Mouse (Mus musculus): Measurements from ENCODE around the gene T2.

DNA sequence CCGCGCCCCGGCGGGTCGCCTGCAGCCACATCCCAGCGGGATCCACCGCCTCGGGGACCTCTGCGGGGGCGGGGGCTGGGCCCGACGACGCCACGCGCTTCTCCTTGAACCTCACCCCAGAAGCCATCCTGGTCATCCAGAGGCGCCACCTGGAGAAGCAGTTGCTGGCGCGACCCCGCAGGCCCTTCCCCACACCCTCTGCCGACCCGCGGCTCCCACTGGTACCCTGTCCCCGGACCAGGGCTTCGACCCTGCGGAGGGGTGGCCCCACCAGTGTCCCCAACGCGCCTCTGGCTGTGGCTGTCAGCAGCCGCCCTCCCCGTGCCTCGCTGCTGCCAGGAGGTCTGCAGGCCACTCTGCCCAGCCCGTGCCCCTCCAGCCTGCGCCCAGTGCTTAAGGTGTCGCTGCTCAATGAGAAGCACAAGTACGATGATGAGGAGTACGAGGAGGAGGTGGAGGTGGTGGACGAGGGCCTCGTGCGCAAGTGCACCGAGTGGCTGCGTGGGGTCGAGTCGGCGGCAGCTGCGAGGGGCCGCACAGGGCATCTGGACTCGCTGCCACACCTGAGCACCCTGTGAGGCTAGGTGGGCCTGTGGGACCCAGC lies 14.3 kb upstream of the T2 start:
- TF ChIP-seq POLR2A (IDR thresholded peaks at IDR 0.05; ENCODE audit: insufficient read depth, low read length) (no peak), CTCF (IDR thresholded peaks at IDR 0.05; ENCODE audit: low read depth, low read length) (no peak)

Data from ES-Bruce4 (cell line).